Mouse (Mus musculus): Measurements from ENCODE around the gene Schip1.

Gene Schip1

DNA sequence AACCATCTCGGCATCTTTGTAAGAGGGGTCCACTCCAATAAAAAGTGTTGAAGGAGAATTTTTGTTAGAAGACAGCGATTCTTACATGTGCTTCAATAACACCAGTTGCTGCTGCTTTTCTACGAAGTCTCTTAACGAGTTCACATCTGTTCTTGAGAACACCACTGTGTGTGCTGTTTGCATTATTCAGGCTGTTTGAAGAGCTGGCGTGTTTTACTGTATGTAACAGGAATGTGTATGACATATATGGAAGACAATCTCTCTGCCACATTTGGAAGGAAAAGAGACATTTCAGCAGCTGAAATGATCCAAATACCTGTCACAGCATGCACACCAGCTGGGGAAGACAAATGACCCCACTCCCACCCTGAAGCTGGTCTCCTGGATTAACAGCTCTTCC, 406.0 kb downstream of the Schip1 start:
- no peak for DNase-seq (ENCODE audit: low read depth, low spot score)

DNA sequence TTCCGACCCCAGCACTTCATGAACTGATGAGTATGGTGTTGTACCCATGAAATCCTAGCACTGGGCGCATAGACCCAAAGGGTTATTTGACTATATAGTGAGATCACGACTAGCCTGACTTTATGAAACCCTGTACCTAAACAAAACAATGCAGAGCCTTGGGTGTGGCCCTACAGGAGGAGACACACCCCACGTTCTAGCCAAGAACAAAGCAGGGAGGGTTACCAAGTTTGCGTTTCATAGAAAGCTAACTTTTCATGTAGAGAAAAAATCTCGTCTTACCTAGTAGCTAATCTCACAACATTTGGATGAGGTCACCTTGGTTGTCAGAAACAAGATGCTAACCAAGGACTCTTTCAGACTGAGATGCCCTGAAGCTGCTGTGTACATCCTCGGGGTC, 411.7 kb downstream of the Schip1 start:
- DNase-seq (ENCODE audit: low read depth, low spot score), result no peak

DNA sequence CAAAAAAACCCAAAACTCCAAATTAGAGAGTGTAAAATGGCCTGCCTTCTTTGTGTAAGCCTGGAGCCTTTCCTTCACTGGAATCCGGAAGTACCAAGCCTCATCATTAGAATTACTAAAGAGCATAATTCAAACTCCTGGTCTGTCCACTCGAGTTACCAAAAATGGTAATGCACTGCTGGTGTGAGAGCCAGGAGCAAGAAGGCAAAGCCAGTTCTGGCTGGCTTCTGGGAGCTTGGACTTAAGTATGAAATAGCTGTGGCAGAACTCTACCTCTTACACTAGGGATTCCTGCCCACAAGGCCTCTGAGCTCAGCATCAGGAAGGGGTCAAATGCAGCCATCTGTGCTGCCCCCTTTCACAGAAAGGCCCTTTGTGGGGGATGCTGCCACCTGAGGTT, 412.9 kb downstream of the Schip1 start:
- no peak for DNase-seq (ENCODE audit: low read depth, low spot score)

GRCm38 (mm10) chr3:68479266-68479665, 414.7 kb downstream of the Schip1 start:
- DNase-seq (ENCODE audit: low read depth, low spot score), result no peak

- no peak for DNase-seq (ENCODE audit: low read depth, low spot score)
These were observed 418.9 kb downstream of the Schip1 start for GRCm38 (mm10) chr3:68483517-68483916.

DNA sequence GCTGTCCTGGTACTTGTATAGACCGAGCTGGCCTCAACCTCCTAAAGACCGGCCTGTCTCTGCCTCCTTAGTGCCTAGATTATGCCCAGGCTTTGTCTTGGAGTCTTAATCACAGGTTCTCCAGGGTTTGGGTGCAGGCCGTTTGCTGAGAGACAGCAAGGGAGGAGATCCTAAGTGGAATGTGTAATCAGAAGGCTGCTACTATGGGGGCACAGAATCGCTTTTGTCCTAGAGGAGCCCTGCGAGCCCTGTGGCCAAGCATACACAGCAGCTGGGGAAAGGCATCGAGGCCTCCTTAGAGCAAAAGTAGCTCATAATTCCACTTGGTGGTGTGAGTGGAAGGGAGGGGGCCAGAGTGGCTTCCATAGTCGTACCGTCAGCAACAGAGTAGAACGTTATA, 419.4 kb downstream of the Schip1 start:
- DNase-seq (ENCODE audit: low read depth, low spot score), result no peak

DNA sequence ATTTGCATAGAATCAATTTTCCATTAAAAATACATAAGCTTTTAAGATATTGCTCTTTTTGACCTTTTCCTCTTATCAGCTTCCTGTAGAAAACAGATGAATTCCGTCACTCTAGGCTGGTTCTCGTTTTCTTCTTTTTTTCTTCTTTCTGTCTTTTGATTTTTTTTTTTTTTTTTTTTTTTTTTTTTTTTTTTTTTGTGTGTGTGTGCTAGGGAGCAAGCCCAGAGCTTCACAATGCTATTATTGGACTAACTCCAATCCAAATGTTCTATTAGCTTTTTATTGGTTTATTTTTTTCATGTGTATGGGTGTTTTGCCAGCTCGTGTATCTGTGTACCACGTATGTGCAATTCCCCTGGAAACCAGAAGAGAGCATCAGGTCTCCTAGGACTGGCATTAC, 420.0 kb downstream of the Schip1 start:
- DNase-seq (ENCODE audit: low read depth, low spot score), result no peak

GRCm38 (mm10) chr3:68487621-68488020, 423.0 kb downstream of the Schip1 start:
- no peak for DNase-seq (ENCODE audit: low read depth, low spot score)

- no peak for DNase-seq (ENCODE audit: low read depth, low spot score)
These were observed 423.7 kb downstream of the Schip1 start for GRCm38 (mm10) chr3:68488316-68488715.

DNA sequence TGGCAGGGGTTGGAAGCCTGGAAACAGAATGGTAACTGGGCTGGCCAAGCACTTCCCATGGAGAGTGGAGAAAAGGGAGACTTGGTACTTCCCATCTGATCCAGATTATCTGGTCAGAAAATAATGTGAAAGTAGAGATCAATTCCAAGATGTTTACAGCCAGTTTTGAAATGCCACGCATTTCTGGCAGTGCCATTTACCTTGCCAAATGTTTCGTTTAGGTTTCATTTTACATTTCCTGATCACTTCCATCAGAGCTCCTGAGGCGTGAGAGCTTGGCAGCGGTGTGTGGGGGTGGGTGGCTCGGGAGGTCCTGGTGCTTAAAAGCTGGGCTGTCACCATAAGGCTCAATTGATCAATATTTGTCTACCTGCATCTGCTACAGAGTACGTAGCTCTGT, 426.9 kb downstream of the Schip1 start:
- no peak for DNase-seq (ENCODE audit: low read depth, low spot score)

GRCm38 (mm10) chr3:68492066-68492465, 427.5 kb downstream of the Schip1 start:
- no peak for DNase-seq (ENCODE audit: low read depth, low spot score)

GRCm38 (mm10) chr3:68492513-68492912, 427.9 kb downstream of the Schip1 start:
- DNase-seq (ENCODE audit: low read depth, low spot score), result no peak

DNA sequence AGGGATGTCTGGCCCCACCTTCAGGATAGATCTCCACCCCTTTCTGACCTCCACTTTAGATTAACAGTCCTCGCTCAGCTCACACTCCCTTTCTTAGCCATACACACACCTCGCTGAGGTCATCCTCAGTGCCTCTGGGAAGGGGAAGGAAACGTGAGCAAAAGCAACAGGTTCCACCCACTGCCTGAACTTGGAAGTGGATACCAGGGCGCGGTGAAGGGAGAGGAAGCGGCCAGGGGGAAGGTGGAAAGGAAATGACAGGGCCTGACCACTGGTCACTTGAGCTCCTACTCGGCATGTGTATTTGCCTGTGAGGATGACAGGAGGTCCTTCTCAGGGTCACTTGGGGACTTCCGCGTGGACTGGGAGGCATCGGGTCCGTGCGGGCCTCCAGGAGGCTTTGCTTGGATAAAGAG, 428.6 kb downstream of the Schip1 start:
- DNase-seq (ENCODE audit: low read depth, low spot score), result no peak

DNA sequence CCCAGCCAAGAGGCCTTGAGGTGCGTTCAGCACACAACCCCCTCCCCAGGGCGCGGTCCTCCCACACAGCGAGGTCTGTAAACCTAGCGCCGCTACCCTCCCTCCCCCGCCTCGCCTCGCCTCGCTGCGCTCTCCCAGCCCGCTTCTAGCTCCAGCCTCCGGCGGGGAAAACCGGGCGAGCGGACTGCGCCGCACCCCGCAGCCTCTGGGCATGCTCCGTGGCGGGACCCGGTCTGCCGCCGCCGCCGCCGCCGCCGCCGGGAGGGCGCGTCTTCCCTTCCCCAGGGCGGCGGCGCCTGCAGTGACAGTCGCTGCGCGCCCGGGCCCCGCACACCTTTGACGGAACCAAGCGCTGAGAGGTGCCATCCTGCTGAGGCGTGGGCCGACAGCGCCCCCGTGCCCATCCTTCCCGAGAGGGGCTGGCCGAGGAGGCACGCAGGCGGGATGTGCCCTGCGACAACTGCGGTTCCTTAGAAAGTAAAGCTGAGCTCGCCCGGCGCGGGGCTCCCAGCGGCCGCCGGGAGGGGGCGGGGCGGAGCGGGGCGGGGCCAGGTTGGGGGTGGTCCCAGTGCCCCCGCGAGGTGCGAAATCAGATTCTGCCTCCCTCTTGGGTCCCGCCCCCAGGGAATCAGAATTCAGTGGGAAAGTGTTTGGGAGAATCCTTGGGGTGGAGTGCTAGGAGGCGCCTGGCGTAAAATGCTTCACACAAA, 429.1 kb downstream of the Schip1 start:
- DNase-seq (ENCODE audit: low read depth, low spot score), result no peak

GRCm38 (mm10) chr3:68494296-68495095, 429.9 kb downstream of the Schip1 start:
- no peak for DNase-seq (ENCODE audit: low read depth, low spot score)

DNA sequence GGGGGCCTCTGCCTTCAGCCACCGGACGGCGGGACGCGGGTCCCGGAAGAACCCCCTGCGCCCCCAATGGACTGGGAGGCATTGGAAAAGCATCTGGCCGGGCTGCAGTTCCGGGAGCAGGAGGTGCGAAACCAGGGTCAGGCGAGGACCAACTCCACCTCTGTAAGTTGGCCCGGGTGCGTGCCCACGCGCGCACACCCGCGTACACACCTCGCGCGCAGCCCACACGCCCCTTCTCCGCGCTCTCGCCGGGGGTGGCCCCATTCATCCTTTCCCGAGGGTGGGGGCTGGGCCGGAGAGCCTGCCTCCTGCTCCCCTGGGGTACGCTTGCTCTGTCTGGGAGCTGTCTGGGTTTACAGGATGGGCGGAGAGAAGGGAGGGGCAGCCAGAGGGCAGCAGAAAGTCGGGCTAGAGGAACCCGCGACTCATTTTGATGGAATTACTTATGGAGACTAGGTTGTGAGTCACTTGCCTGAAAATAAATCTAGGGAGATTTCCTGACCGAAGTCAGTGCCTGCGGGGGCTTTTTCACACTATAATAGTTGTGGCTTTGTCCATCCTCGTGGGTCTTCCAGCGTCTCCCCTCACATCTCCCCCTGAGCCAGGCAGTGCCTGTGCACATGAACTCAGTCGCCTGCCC, 430.6 kb downstream of the Schip1 start:
- no peak for DNase-seq (ENCODE audit: low read depth, low spot score)

GRCm38 (mm10) chr3:68495736-68496242, 431.2 kb downstream of the Schip1 start:
- DNase-seq (ENCODE audit: low read depth, low spot score), result no peak

GRCm38 (mm10) chr3:68496513-68496912, 431.9 kb downstream of the Schip1 start:
- no peak for DNase-seq (ENCODE audit: low read depth, low spot score)

DNA sequence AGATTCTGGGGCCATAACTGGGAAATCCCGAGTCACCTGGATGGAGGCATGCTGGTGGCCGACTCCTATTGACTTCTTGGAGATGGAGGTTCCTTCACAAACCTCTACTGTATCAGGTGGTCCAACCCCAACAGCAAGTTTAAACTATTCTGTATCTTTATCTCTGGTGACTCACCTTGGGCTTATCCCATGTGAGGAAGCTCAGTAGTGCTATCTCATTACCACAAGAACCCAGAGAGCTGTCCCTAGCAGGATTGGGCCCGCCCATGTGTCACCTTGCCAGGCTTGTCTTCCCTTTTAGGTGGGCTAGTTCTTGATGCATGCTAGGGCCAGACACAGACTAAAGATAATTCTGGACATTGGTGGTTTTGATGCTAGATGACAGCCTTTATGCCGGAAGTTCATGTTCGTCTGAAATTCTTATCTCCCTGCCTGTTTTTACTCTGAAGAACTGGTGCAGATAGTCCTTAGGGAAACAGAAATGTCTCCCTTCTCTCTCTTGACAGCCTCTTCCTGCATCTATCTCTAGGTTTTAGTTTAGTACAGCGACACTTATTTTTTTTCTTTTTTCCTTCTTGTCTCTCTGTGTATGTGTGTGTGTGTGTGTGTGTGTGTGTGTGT, 435.0 kb downstream of the Schip1 start:
- DNase-seq (ENCODE audit: low read depth, low spot score), result no peak

DNA sequence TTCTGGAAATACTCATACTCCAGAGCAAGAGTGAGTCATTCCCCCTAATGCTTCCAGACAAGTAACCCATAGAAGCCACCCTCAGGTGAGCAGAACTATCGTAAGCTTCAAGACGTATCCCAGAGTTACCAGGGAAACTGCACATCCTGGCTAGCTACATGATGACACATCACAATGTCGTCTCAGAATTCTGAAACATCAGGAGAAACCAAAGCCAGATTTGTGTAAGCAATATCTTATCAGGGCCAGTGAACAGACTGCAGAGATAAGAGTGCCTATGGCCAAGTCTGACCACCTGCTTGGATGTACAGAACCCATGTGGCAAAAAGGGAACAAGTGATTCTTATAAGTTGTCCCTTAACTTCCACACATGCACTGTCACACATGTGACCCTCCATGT, 440.2 kb downstream of the Schip1 start:
- no peak for DNase-seq (ENCODE audit: low read depth, low spot score)

- no peak for DNase-seq (ENCODE audit: low read depth, low spot score)
These were observed 442.2 kb downstream of the Schip1 start for GRCm38 (mm10) chr3:68506769-68507318.

DNA sequence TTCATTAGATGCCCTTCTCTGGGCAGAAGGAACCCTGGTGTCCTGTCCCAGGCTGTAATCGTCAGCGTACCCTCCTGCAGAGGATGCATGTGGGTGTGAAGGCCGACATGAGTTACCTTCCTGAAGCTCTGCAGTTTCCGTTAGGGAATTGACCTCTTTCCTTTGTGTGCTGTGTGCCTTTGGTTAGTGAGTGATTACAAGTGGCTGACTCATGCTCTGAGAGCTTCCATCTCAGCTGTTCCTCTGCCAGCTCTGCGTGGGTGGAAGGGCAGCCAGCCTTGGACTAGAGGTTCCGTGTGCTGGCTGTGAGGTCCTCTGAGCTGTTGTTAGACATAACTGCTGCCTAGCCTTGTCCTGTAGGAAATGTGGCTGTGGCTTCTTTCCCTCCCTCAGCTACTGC, 444.0 kb downstream of the Schip1 start:
- no peak for DNase-seq (ENCODE audit: low read depth, low spot score)
